Mouse (Mus musculus) lung, embryonic 14.5 days (tissue): ENCODE measurements around the gene Slc25a43. TPM values are rescaled to one million over a fixed set of nuclear protein-coding genes. Genes with fewer than 3 reads are reported as not detected.
A peak's percentile ranks its signal among the peaks of the same experiment; 100 is the strongest.

ENCODE experiments used
- ATAC-seq: fragments of 200-750 bp; cut with Nextera tagmentation; 2 replicates; pipeline ENCODE4 v1.8.0; 2017; ENCODE audit warnings: mild to moderate bottlenecking, moderate TSS enrichment, moderate library complexity; ENCODE audit not compliant: insufficient read depth
- DNase-seq: peaks from one replicate; pipeline ENCODE4 v3.0.0-alpha.2; 2015
- H3K27ac ChIP-seq: fragments of 300-500 bp; sonication (generic); 2 replicates; pipeline ENCODE4 v1.5.1; 2014; ENCODE audit warnings: low read depth, mild to moderate bottlenecking, moderate library complexity
- H3K27me3 ChIP-seq: fragments of 300-500 bp; sonication (generic); 2 replicates; pipeline ENCODE4 v1.6.1; 2014; ENCODE audit warnings: low read length, control low read depth; ENCODE audit not compliant: insufficient read depth
- H3K36me3 ChIP-seq: fragments of 300-500 bp; sonication (generic); 2 replicates; pipeline ENCODE4 v1.6.1; 2014; ENCODE audit warnings: control low read depth; ENCODE audit not compliant: insufficient read depth
- H3K4me1 ChIP-seq: fragments of 300-500 bp; sonication (generic); 2 replicates; pipeline ENCODE4 v1.6.1; 2014; ENCODE audit warnings: antibody characterized with exemption, control low read depth; ENCODE audit not compliant: insufficient read depth
- H3K4me2 ChIP-seq: fragments of 300-500 bp; sonication (generic); 2 replicates; pipeline ENCODE4 v1.6.1; 2014; ENCODE audit warnings: mild to moderate bottlenecking
- H3K4me3 ChIP-seq: fragments of 300-500 bp; sonication (generic); 2 replicates; pipeline ENCODE4 v1.5.1; 2014; ENCODE audit warnings: low read depth, low read length
- H3K9ac ChIP-seq: fragments of 300-500 bp; sonication (generic); 2 replicates; pipeline ENCODE4 v1.6.1; 2014
- H3K9me3 ChIP-seq: fragments of 300-500 bp; sonication (generic); 2 replicates; pipeline ENCODE4 v1.6.1; 2016; ENCODE audit warnings: low read depth, low read length, control low read depth
- CTCF ChIP-seq: IDR thresholded peaks from 2 replicates; pipeline ENCODE4 v1.5.1; 2016; ENCODE audit warnings: antibody characterized with exemption, low read depth
- WGBS: fragments of 180-500 bp; shearing (Covaris S2); extraction: QIAGEN DNeasy Blood & Tissue Kit; methylation state at CpG from one replicate; pipeline ENCODE4 v1.1.7; 2014; 5-methylcytosine and 5-hydroxymethylcytosine counted together
- polyA plus RNA-seq: library from polyadenylated mRNA; unstranded; fragments of >200 nt; fragmentation: Nextera tagmentation; extraction: Ambion mirVana; gene quantifications from 2 replicates; pipeline ENCODE4 v1.2.1, GENCODE M21; 2014

Gene Slc25a43
- polyA plus RNA-seq, 1 experiment from 2014 or later: 0.92 TPM

DNA sequence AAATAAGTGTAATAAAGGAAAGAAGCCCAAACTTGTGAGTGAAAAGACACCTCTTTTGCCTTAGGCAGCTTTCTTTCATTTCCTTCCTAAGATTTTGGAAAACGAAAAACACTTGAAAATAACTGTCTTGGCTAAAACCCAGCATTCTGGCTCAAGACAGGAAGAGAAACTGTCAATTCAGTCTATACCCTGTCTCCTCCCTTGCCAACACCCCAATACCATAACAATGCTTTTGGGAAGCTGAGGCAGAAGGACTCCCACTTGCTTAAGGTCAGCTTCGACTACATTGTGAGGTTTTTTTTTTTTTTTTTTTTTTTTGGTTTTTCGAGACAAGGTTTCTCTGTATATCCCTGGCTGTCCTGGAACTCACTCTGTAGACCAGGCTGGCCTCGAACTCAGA, 72.0 kb downstream of the Slc25a43 start:
- no peak overlapping the region for H3K9ac ChIP-seq
- DNase-seq (no peak), ATAC-seq (no peak)
- no peaks in the 10 kb centered on the region for H3K4me1 ChIP-seq
- H3K4me2 ChIP-seq: no peak overlapping the region
- TF ChIP-seq CTCF: no peak
- no peaks in the 10 kb centered on the region for H3K36me3 ChIP-seq
- 81% methylated on average over 3 of the region's 4 CpGs for WGBS
- no peak overlapping the region for H3K27ac ChIP-seq
- no peaks in the 10 kb centered on the region for H3K27me3 ChIP-seq
- no peaks in the 10 kb centered on the region for H3K9me3 ChIP-seq
- no peak overlapping the region for H3K4me3 ChIP-seq

- H3K4me3 ChIP-seq: no peak overlapping the region; the same call in 1 of the 2 replicates
- H3K9ac ChIP-seq: no peak overlapping the region
- peak overlapping the region; percentile 67; the same call in 1 of the 2 replicates for H3K27ac ChIP-seq
- 27% methylated on average over 8 of the region's 8 CpGs for WGBS
- peak overlapping the region; percentile 54; the same call in 1 of the 2 replicates for H3K4me2 ChIP-seq
- DNase-seq (no peak), ATAC-seq (peak; percentile 32)
- no peaks in the 10 kb centered on the region for H3K9me3 ChIP-seq
- no peaks in the 10 kb centered on the region for H3K27me3 ChIP-seq
- H3K36me3 ChIP-seq: no peaks in the 10 kb centered on the region
- TF ChIP-seq CTCF: no peak
- H3K4me1 ChIP-seq: no peaks in the 10 kb centered on the region
Measured at GRCm38 (mm10) chrX:36816368-36816899, 73.0 kb downstream of the Slc25a43 start.

DNA sequence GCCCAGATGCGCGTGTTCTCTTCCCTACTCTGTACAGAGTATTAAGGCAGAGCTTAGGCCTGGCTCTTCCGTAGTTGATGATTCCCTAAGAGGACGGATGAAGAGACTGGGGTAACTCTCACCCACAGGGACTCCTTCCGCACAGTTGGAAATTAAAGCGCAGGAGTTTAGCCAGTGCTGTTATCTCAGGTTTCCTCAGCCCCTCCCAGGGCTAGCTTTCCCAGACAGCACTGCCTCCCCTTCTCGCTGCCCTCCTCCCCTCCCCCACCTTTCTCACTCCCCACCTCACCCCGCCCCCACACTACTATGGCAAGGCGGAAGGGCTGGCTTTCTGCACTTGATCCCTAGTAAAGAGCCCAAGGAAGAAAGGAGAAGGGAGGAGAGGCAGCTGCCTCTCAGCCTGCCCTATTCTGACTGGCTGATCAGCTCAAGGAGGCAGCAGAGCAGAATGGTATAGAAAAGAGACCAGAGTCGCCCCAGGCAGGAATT, 73.5 kb downstream of the Slc25a43 start:
- WGBS: 8% methylated on average over 10 of the region's 10 CpGs
- peak; percentile 26 for DNase-seq
- Histone ChIP-seq H3K9ac (0 out of 2 replicates have a peak overlapping the region, but pooled peaks have one; percentile 20), H3K27ac (peak overlapping the region; percentile 67), H3K27me3 (no peaks in the 10 kb centered on the region), H3K4me2 (peak overlapping the region; percentile 54), H3K4me1 (no peaks in the 10 kb centered on the region), H3K36me3 (no peaks in the 10 kb centered on the region), H3K4me3 (peak overlapping the region; percentile 20; the same call in 1 of the 2 replicates), H3K9me3 (no peaks in the 10 kb centered on the region)
- peak; percentile 74 for ATAC-seq
- TF ChIP-seq CTCF: no peak

- Histone ChIP-seq H3K27ac (no peak overlapping the region), H3K27me3 (no peaks in the 10 kb centered on the region), H3K4me2 (no peak overlapping the region), H3K9me3 (no peaks in the 10 kb centered on the region), H3K4me1 (no peaks in the 10 kb centered on the region), H3K4me3 (no peak overlapping the region), H3K36me3 (no peaks in the 10 kb centered on the region), H3K9ac (no peak overlapping the region)
- DNase-seq (no peak), ATAC-seq (no peak)
- WGBS: 35% methylated on average over 4 of the region's 4 CpGs
- no peak for TF ChIP-seq CTCF
Measured at GRCm38 (mm10) chrX:36819575-36819974, 76.1 kb downstream of the Slc25a43 start.

DNA sequence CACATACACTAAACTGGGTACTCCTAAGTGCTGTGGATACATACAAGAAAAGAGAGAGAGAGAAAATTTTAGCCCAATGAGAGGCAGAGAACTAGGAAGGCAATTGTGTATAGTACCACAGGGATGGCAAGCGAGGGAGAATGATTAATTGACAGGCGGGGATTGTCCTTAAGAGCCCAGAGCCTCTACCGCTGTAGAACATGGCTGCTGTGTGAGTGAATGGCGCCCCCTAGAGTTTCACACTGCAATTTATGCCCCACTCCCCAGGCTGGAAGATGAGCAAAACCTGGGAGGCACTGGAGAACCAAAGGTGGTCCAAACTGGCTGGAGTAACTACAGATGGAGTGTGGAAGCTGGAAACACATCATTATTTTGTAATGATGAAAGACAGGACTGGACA, 76.7 kb downstream of the Slc25a43 start:
- WGBS: 22% methylated on average over 4 of the region's 4 CpGs
- H3K9ac ChIP-seq: no peak overlapping the region
- DNase-seq (peak; percentile 64), ATAC-seq (peak; percentile 38; the same call in 1 of the 2 replicates)
- H3K27ac ChIP-seq: no peak overlapping the region
- no peak overlapping the region for H3K4me3 ChIP-seq
- no peaks in the 10 kb centered on the region for H3K4me1 ChIP-seq
- no peak overlapping the region for H3K4me2 ChIP-seq
- H3K36me3 ChIP-seq: no peaks in the 10 kb centered on the region
- H3K27me3 ChIP-seq: no peaks in the 10 kb centered on the region
- H3K9me3 ChIP-seq: no peaks in the 10 kb centered on the region
- TF ChIP-seq CTCF: peak; percentile 74

GRCm38 (mm10) chrX:36823932-36824711, 80.7 kb downstream of the Slc25a43 start:
- no peaks in the 10 kb centered on the region for H3K9me3 ChIP-seq
- 81% methylated on average over 10 of the region's 10 CpGs for WGBS
- no peak overlapping the region for H3K9ac ChIP-seq
- H3K27me3 ChIP-seq: no peaks in the 10 kb centered on the region
- ATAC-seq (no peak), DNase-seq (no peak)
- no peak overlapping the region for H3K27ac ChIP-seq
- no peaks in the 10 kb centered on the region for H3K36me3 ChIP-seq
- no peak overlapping the region for H3K4me2 ChIP-seq
- no peak overlapping the region for H3K4me3 ChIP-seq
- no peaks in the 10 kb centered on the region for H3K4me1 ChIP-seq
- TF ChIP-seq CTCF: no peak

- Histone ChIP-seq H3K4me2 (no peak overlapping the region), H3K9me3 (no peaks in the 10 kb centered on the region), H3K4me3 (no peak overlapping the region), H3K4me1 (no peaks in the 10 kb centered on the region), H3K27ac (no peak overlapping the region), H3K9ac (no peak overlapping the region), H3K27me3 (no peaks in the 10 kb centered on the region), H3K36me3 (no peaks in the 10 kb centered on the region)
- DNase-seq (no peak), ATAC-seq (no peak)
- 50% methylated on average over 2 of the region's 2 CpGs for WGBS
- TF ChIP-seq CTCF: no peak
Measured at GRCm38 (mm10) chrX:36825032-36825431, 81.6 kb downstream of the Slc25a43 start.

Other genes starting within 250 kb of the Slc25a43 start
- 219 and 240 TPM in 2 replicates for gene Pgrmc1, start 145.5 kb upstream of the Slc25a43 start, polyA plus RNA-seq
- 3.1 TPM in 2 replicates for gene Akap17b, start 98.3 kb upstream of the Slc25a43 start, polyA plus RNA-seq
- gene Slc25a5, start 52.0 kb downstream of the Slc25a43 start, polyA plus RNA-seq: 690 and 709 TPM in 2 replicates
- gene Ube2a, start 130.2 kb downstream of the Slc25a43 start, polyA plus RNA-seq: 134 and 140 TPM in 2 replicates
- gene C330007P06Rik, start 130.5 kb downstream of the Slc25a43 start, polyA plus RNA-seq: 37.9 and 39.2 TPM in 2 replicates
- 2.8 and 2.9 TPM in 2 replicates for gene Nkrf, start 159.2 kb downstream of the Slc25a43 start, polyA plus RNA-seq
- 18.6 and 19.7 TPM in 2 replicates for gene Sept6, start 248.1 kb downstream of the Slc25a43 start, polyA plus RNA-seq